Mouse (Mus musculus) cerebellum, postnatal 4 days (tissue): Measurements from ENCODE around the gene Snx9.

Experiments
- DNase-seq, 2 experiments: peaks; one replicate each; pipeline ENCODE4 v3.0.0; 2022; ENCODE audit warnings: low spot score in 2 of 2, mixed read lengths in 1 of 2

The Snx9 gene

GRCm38 (mm10) chr17:5878878-5879277 is 37.7 kb downstream of the Snx9 start:
- no peak for DNase-seq

DNA sequence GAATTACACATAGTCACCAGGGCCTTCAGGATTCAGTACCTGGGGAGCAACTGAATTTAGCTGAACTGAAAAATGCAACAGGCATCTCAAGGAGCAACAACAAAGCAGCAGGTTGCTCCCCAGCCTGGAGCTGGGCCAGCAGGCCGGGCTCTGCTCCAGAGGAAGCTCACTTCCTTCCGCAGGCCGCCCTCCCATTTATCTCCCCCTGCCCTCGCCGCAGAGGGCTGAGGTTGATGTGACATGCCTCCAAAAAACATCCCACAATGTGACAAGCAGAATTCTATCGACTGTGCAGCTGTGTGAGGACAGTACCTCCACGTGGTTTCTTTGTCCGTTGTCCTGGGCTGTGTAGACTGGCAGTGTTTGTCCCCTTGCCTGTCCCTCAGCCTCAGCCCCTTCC is 44.3 kb downstream of the Snx9 start:
- peak; percentile 37 to 57 for DNase-seq

DNA sequence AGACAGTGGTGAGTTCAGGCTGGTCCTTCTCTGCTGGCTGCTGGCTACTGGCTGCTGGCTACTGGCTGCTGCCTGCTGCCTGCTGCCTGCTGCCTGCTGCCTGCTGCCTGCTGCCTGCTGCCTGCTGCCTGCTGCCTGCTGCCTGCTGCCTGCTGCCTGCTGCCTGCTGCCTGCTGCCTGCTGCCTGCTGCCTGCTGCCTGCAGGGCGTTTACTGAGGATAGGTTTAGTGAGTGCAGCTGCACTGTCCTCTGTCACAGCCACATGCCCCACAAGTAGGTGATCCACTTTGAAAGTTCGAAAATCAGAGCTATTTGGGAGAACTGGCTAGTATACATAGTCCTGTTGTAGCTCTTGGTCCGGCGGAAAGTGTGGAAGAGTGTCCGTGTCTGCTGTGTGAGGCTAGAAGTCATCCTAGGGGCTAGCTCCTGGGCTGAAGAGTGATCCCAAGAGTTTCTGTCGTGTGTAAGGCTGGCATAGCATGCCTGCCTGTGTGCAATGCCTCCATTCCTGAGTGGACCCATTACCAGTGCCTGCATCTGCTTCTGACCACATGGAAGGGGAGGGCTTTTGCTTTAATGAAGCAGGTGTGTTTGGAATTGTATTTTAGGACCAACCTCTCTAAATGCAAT is 45.2 kb downstream of the Snx9 start:
- DNase-seq = no peak

DNA sequence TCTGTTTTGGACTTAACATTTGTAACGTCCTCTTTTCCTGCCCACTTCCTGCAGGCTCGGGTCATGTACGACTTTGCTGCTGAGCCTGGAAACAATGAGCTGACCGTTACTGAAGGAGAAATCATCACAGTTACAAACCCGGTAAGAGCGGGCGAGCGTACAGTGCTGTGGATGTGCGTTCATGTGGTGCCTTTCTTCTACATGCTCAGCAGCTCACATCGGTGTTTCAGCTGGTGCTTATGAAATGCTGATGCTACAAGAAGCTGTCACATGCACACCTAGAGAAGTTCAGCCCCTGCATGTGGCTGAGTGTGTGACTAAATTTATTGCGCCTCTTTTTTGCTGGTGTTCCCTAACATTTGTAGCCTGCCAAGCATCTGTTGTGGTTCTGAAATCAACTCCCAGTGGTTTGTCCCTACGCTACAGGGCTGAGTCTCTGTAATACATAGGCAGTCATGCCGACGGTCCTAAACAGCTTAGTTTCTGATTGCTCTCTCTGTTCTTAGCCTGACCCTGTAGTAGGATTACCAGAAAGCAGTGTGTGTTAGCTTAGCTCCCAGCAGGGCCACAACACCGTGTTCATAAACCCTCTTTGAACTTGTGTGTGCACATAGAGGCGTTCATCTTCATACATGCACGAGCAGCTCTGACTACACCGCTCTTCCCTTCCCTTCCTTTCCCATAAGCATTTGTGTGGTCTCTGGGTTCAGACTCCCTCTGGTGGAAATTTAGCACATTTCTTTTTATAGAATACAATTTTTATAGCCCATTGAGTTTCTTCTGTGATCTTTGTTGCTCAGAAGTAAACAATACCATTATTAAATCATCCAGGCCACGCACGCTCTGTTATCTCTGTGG is 46.0 kb downstream of the Snx9 start:
- DNase-seq = no peak

GRCm38 (mm10) chr17:5890429-5890828 is 49.3 kb downstream of the Snx9 start:
- peak; percentile 68 to 76 for DNase-seq

GRCm38 (mm10) chr17:5891933-5892683 is 51.0 kb downstream of the Snx9 start:
- DNase-seq = no peak

DNA sequence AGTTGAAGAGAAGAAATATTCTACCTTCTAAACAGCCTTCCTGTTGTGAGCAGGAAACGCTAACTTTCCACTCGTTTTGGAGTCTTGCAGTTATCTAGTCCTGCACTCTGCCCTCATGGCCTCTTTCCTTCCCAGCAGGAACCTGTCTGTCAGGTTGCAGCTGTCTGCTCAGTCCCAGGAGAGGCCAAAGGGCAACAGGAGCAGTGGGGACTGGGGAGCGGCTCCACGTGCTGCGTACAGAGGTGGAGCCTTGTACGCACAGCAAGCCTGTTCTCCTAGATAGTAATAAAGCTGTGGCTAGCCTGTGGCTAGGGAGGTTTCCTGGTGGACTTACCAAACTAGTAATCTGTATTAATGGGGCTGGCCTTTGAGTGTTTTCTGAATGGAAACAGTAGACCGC is 52.0 kb downstream of the Snx9 start:
- DNase-seq = no peak

DNA sequence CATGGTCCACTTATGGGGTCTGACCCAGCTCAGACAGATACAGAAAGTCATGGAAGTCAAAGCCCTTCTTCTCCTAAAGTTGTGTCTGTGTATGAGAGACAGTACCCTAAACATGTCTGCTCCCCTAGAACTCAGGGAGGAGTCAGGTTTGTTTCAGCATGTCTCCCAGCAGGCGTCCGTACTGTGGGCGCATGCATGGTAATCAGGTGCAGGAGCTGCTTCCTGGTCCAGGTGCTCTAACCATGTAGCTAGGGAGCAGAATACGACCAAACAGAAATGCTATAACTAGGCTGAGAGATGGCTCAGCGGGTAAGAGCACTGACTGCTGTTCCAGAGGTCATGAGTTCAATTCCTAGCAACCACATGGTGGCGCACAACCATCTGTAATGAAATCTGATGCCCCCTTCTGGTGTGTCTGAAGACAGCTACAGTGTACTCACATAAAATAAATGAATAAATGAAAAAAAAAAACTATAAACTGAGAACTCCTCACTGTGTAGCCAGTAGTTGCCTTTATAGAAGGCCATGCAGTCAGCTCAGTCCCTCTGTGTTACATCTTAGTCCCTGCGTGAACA is 52.5 kb downstream of the Snx9 start:
- DNase-seq = no peak

- no peak for DNase-seq
Observed at GRCm38 (mm10) chr17:5896066-5896465, 54.9 kb downstream of the Snx9 start.

DNA sequence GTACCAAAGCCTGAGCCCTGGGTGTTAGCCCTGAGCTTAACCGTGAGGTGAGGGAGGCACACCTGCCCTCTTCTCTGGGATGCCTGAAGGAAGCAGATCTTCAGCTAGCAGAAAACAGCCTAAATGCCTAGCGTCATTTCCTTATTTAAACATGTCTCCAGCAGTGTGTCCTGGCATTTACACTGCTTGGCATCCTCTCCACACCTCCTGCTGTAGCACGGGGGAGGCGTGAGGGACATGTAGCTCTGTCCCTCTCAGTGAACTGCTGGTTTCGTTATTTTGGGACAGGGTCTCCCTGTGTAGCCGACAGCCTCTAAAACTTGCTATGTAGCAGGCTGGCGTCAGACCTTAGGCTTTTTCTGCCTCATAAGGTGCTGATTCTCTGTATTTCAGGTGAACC is 55.5 kb downstream of the Snx9 start:
- no peak for DNase-seq

DNA sequence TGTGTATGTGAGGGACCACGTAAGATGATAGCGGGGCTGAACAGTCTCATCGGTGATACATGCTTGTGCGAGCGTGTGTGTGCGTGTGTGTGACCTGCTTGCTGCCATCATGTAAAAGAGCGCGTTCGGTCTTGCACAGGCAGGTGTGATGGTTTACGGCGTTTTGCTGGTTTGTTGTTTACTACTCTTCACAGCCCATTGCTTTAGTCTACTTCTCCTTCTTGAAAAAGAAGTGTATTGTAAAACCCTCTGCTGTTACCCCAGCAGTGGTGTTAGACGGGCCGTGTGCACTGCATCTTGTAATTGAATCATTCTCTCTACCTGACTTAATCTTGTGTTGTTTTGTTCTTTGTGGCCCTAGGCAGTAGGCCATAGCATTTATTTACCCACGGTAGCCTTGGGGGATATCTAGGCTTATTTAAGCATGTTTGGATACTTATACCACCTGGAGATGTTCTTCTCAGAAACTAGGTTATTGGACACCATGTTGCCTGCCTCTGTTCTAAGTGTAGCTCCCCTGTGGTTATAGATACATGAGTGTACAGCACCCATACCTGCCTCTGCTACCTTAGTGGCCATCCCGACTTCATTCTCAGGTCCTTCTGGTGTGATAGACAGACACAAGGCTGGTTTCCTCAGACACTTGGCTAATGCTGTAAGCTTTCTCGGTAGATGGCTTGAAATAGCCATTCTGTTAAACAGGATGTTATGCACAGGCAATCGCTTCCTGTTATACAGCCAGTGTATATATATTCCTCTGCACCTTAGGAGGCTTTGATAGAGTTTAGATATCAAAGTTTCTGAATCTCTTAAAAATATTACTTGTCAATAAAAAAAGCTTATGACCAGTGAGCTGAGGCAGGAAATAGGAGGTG is 56.4 kb downstream of the Snx9 start:
- no peak for DNase-seq

DNA sequence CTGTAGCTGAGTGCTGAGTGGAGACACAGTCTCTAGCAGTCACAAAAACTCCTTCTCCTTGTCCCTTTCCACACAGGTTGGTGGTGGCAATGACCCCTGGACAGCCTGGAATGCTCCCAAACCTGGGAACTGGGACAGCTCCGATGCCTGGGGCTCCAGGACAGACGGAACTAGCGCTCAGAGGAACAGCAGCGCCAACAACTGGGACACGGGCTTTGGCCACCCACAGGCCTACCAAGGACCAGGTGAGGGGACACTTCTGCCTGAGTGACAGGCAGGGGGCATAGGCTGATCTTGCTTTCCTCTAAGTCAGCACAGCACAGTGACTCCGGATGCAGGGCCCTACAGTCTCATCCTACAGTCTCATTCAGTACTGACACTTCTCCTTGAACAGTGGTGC is 58.1 kb downstream of the Snx9 start:
- no peak for DNase-seq

GRCm38 (mm10) chr17:5901381-5901780 is 60.3 kb downstream of the Snx9 start:
- DNase-seq = no peak

DNA sequence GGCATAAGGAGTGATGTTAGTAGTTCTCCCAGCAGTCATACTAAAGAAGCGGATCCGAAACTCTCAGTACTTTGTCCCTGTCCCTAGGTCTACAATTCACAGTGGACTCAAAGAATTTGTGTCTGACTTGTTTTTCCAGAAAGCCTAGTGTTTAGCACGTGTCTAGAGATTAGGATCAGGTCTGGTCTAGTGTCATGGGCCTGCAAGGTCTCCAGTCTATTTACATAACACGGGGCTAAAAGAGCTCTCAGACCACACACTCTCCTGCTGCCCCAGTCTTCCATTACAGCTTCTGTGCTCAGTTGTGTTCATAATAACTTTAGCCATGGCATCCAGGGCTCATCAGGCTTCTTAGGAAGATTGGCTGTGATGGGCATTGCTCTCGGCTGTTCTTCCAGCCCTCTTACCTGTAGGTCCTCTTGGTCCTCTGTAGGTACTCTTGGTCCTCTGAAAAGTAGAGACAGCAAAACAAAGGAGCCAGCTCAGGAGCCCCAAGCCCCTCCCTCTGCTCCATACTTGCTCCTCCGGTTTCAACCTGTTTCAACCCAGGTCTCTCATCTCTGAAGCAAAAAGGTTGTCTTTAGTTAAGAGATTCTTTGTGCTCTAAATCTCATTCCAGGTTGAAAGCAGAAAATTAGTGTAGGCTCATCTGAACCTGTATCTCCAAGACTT is 62.6 kb downstream of the Snx9 start:
- DNase-seq = no peak

DNA sequence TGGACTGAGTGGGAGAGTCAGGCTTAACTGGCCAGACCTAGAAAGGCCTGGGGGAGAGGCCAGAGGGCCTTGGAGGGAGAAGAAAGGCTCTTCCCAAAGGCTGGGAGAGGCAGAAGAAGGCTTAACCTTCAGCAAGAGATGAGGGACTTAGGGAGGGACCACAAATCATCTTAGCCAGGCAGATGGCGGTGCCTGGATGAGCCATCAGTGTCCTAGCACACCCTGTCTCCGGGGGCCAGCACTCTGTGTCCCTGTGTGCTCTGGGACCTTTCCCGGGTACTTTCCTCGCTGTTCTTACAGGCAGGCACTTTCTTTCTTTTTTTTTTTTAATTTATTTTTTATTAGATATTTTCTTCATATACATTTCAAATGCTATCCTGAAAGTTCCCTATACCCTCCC is 68.6 kb downstream of the Snx9 start:
- DNase-seq = no peak

GRCm38 (mm10) chr17:5911591-5911990 is 70.5 kb downstream of the Snx9 start:
- peak in 1 of 2 experiments; percentile 20 for DNase-seq

GRCm38 (mm10) chr17:5912797-5913196 is 71.7 kb downstream of the Snx9 start:
- no peak for DNase-seq

- DNase-seq = no peak
Observed at GRCm38 (mm10) chr17:5914217-5914616, 73.1 kb downstream of the Snx9 start.

DNA sequence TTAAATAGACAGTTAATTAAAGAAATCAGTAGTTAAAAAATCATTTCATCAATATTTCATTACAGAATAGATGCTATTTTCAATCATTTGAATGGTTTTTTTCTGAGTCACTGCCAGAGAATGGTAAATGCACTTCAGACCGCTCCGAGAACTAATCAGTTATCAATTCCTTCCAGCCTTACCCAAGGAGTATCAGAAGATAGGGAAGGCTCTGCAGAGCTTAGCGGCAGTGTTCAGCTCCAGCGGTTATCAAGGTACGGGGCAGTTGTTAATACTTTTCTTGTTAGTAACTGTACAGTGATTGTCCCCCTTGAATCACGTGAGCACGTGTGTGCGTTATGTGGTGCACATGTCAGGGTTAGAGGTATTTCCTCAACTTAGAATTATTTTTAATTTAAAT is 80.8 kb downstream of the Snx9 start:
- no peak for DNase-seq

GRCm38 (mm10) chr17:5923281-5923680 is 82.2 kb downstream of the Snx9 start:
- peak in 1 of 2 experiments; percentile 48 for DNase-seq

GRCm38 (mm10) chr17:5924238-5924637 is 83.1 kb downstream of the Snx9 start:
- DNase-seq = no peak
